Mouse (Mus musculus) megakaryocyte, embryonic 14.5 days (primary cell): ENCODE results near the gene Xirp1.

ENCODE experiments used
- FLI1 ChIP-seq: IDR thresholded peaks from 2 replicates; pipeline ENCODE4 v1.6.1; 2012; ENCODE audit warnings: low read length, inconsistent platforms, mixed read lengths
- GATA1 ChIP-seq: IDR thresholded peaks from 3 replicates; pipeline ENCODE4 v1.6.1; 2012; ENCODE audit warnings: mixed read lengths, low read length, inconsistent platforms, borderline replicate concordance

GRCm38 (mm10) chr9:119972582-119972981 lies 50.8 kb downstream of the Xirp1 start:
- no peak for TF ChIP-seq GATA1
- TF ChIP-seq FLI1: no peak
